Mouse (Mus musculus) forebrain, embryonic 15.5 days (tissue): ENCODE measurements around the gene Nmt2. TPM values are rescaled to one million over a fixed set of nuclear protein-coding genes. Genes with fewer than 3 reads are reported as not detected.

Source experiments
- ATAC-seq: fragments of 200-750 bp; cut with Nextera tagmentation; replicated peaks from 2 replicates; pipeline ENCODE4 v1.8.0; 2017; ENCODE audit warnings: mild to moderate bottlenecking, moderate TSS enrichment, moderate library complexity
- H3K27ac ChIP-seq: fragments of 300-500 bp; sonication (generic); replicated peaks from 2 replicates; pipeline ENCODE4 v1.5.1; 2015; ENCODE audit warnings: mild to moderate bottlenecking, inconsistent platforms
- H3K27me3 ChIP-seq: fragments of 300-500 bp; sonication (generic); 2 replicates; pipeline ENCODE4 v1.6.1; 2015; ENCODE audit warnings: inconsistent platforms
- H3K36me3 ChIP-seq: fragments of 300-500 bp; sonication (generic); 2 replicates; pipeline ENCODE4 v1.6.1; 2015; ENCODE audit warnings: mild to moderate bottlenecking, inconsistent platforms
- H3K4me1 ChIP-seq: fragments of 300-500 bp; sonication (generic); 2 replicates; pipeline ENCODE4 v1.6.1; 2015; ENCODE audit warnings: inconsistent platforms
- H3K4me2 ChIP-seq: fragments of 300-500 bp; sonication (generic); replicated peaks from 2 replicates; pipeline ENCODE4 v1.6.1; 2015; ENCODE audit warnings: mild to moderate bottlenecking, inconsistent platforms
- H3K4me3 ChIP-seq: fragments of 300-500 bp; sonication (generic); 2 replicates; pipeline ENCODE4 v1.5.1; 2015; ENCODE audit warnings: mild to moderate bottlenecking, inconsistent platforms
- H3K9ac ChIP-seq: fragments of 300-500 bp; sonication (generic); replicated peaks from 2 replicates; pipeline ENCODE4 v1.6.1; 2015; ENCODE audit warnings: mild to moderate bottlenecking, inconsistent platforms
- H3K9me3 ChIP-seq: fragments of 300-500 bp; sonication (generic); 2 replicates; pipeline ENCODE4 v1.6.1; 2016; ENCODE audit warnings: inconsistent platforms
- WGBS: fragments of 180-500 bp; shearing (Covaris S2); methylation state at CpG from one replicate; pipeline ENCODE4 v1.1.7; 2015; ENCODE audit warnings: mixed read lengths; 5-methylcytosine and 5-hydroxymethylcytosine counted together
- polyA plus RNA-seq: library from polyadenylated mRNA; unstranded; fragments of >200 nt; fragmentation: Nextera tagmentation; extraction: Ambion mirVana; gene quantifications from 2 replicates; pipeline ENCODE4 v1.2.1, GENCODE M21; 2015

Gene Nmt2
- polyA plus RNA-seq, result 99.7 and 108 TPM in 2 replicates

GRCm38 (mm10) chr2:3283602-3284472 is at the start of gene Nmt2:
Gene Nmt2 (plus strand): TSS chr2:3284212.
- peak within 1 kb of the TSS; percentile 80 for H3K4me2 ChIP-seq
- H3K36me3 ChIP-seq, result no peaks in the 10 kb centered on the region
- H3K27ac ChIP-seq, result peak within 1 kb of the TSS; percentile 97
- under 1% methylated on average over 87 of the region's 88 CpGs for WGBS
- peak within 1 kb of the TSS; percentile 79 for H3K9ac ChIP-seq
- no peaks in the 10 kb centered on the region for H3K9me3 ChIP-seq
- H3K27me3 ChIP-seq, result no peaks in the 10 kb centered on the region
- H3K4me3 ChIP-seq, result peak within 1 kb of the TSS; percentile 78
- H3K4me1 ChIP-seq, result peaks cover 26% of the 10 kb centered on the region
- peak; percentile 97 for ATAC-seq

DNA sequence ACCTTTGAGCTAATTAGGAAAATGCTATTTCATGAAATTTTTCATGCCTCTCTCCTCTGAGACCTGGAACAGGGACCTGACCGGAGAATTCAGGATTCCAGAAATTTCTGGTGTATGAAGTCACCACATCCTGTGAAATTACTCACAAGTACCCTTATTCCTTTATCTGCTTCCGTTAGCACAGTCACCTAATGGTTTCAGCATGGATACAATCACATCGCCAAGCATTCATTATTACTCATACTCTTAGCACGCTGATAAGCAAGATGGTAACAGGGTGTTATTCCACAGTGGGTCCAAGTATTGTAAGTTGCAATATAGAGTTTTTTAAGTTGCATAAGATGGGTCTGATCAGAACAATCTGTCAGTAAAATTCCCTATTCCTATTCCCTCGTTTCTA is 44.8 kb upstream of the Nmt2 start:
- H3K4me2 ChIP-seq, result no peak overlapping the region
- no peak overlapping the region for H3K9ac ChIP-seq
- WGBS, result 81% methylated on average over 5 of the region's 5 CpGs
- H3K4me1 ChIP-seq, result no peaks in the 10 kb centered on the region
- no peaks in the 10 kb centered on the region for H3K9me3 ChIP-seq
- no peak overlapping the region for H3K27ac ChIP-seq
- ATAC-seq, result no peak
- H3K27me3 ChIP-seq, result no peaks in the 10 kb centered on the region
- no peaks in the 10 kb centered on the region for H3K36me3 ChIP-seq
- H3K4me3 ChIP-seq, result no peak overlapping the region

- no peak overlapping the region for H3K4me2 ChIP-seq
- H3K9ac ChIP-seq, result no peak overlapping the region
- ATAC-seq, result no peak
- H3K9me3 ChIP-seq, result no peaks in the 10 kb centered on the region
- H3K27me3 ChIP-seq, result no peaks in the 10 kb centered on the region
- H3K36me3 ChIP-seq, result no peaks in the 10 kb centered on the region
- WGBS, result 60% methylated on average over 3 of the region's 3 CpGs
- no peak overlapping the region for H3K4me3 ChIP-seq
- H3K4me1 ChIP-seq, result no peaks in the 10 kb centered on the region
- no peak overlapping the region for H3K27ac ChIP-seq
Observed at GRCm38 (mm10) chr2:3244251-3244650, 39.8 kb upstream of the Nmt2 start.

GRCm38 (mm10) chr2:3251309-3251708 is 32.7 kb upstream of the Nmt2 start:
- no peaks in the 10 kb centered on the region for H3K27me3 ChIP-seq
- no peak overlapping the region for H3K9ac ChIP-seq
- no peak overlapping the region for H3K4me3 ChIP-seq
- no peaks in the 10 kb centered on the region for H3K4me1 ChIP-seq
- WGBS, result 82% methylated on average over 2 of the region's 2 CpGs
- no peaks in the 10 kb centered on the region for H3K9me3 ChIP-seq
- ATAC-seq, result no peak
- H3K27ac ChIP-seq, result no peak overlapping the region
- H3K36me3 ChIP-seq, result no peaks in the 10 kb centered on the region
- no peak overlapping the region for H3K4me2 ChIP-seq

DNA sequence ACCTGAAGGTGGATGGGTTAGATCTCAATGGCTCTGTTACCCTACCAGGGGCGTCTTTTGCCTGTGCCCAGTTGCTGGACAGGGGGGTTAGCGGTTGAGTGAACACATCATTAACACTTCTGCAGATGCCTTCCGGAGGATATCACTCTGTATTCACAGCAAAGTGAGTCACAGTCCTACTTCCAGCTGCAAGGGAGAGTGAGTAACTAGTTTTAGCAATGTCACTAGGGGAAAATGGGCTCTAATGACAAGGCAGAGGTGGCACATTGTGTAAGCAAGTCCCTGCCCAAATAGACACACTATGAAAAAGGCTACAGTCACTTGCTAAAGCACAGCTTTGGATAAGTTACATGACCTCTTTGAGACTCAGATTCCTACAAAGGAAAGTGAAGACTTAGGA is 17.5 kb upstream of the Nmt2 start:
- no peaks in the 10 kb centered on the region for H3K36me3 ChIP-seq
- no peak for ATAC-seq

GRCm38 (mm10) chr2:3267879-3268278 is 16.1 kb upstream of the Nmt2 start:
- 12% methylated on average over 3 of the region's 3 CpGs for WGBS
- Histone ChIP-seq H3K4me2 (no peak overlapping the region), H3K27ac (0 out of 2 replicates have a peak overlapping the region, but pooled peaks have one; percentile 14), H3K9me3 (no peaks in the 10 kb centered on the region), H3K27me3 (no peaks in the 10 kb centered on the region), H3K36me3 (no peaks in the 10 kb centered on the region), H3K4me3 (no peak overlapping the region), H3K9ac (no peak overlapping the region), H3K4me1 (no peaks in the 10 kb centered on the region)
- ATAC-seq, result no peak

More for the DNA sequence above, 17.5 kb upstream of the Nmt2 start:
- Histone ChIP-seq H3K27me3 (no peaks in the 10 kb centered on the region), H3K4me3 (no peak overlapping the region), H3K9ac (no peak overlapping the region), H3K4me2 (no peak overlapping the region), H3K27ac (no peak overlapping the region), H3K4me1 (no peaks in the 10 kb centered on the region), H3K9me3 (no peaks in the 10 kb centered on the region)
- 81% methylated on average over 3 of the region's 3 CpGs for WGBS

DNA sequence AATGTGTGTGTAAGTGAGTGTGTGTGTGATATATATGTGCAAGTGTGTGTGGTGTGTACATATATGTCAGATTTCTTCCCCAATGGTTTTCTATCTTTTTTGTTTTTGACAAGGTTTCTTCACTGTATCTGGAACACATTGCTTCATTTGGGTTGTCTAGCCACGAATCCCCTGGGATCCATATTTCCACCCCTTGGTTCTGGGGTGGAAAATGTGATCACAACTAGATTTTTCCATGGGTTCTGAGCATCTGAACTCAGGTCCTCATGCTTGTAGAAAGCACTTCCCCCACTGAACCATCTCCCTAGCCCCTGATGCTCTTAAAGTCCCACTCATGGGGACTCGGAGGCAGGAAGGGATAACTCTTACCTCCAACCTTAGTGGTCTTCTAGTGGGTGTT is 10.7 kb upstream of the Nmt2 start:
- Histone ChIP-seq H3K27ac (no peak overlapping the region), H3K9me3 (no peaks in the 10 kb centered on the region), H3K27me3 (no peaks in the 10 kb centered on the region), H3K4me3 (no peak overlapping the region), H3K36me3 (no peaks in the 10 kb centered on the region), H3K9ac (no peak overlapping the region), H3K4me1 (no peaks in the 10 kb centered on the region), H3K4me2 (no peak overlapping the region)
- WGBS, result 94% methylated on average over 2 of the region's 2 CpGs
- no peak for ATAC-seq

DNA sequence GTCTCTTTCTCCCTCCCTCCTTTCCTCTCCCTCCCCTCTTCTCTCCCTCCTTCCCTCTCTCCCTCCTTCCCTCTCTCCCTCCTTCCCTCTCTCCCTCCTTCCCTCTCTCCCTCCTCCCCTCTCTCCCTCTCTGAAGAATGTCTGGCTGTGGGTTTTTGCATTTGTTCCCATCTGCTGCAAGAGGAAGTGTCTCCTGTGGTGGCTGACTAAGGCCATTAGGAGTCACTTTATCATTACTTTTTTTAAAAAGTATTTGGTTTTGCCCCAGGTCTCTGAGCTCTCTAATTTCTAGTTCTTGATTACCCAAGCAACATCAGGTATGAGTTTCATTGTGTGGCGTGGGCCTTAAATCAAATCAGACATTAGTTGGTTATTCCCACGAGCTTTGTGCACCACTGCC is 7.9 kb upstream of the Nmt2 start:
- Histone ChIP-seq H3K4me2 (no peak overlapping the region), H3K9ac (no peak overlapping the region), H3K27me3 (no peaks in the 10 kb centered on the region), H3K36me3 (no peaks in the 10 kb centered on the region), H3K4me1 (no peaks in the 10 kb centered on the region), H3K4me3 (no peak overlapping the region), H3K27ac (no peak overlapping the region), H3K9me3 (no peaks in the 10 kb centered on the region)
- 84% methylated on average over 2 of the region's 2 CpGs for WGBS
- ATAC-seq, result no peak

DNA sequence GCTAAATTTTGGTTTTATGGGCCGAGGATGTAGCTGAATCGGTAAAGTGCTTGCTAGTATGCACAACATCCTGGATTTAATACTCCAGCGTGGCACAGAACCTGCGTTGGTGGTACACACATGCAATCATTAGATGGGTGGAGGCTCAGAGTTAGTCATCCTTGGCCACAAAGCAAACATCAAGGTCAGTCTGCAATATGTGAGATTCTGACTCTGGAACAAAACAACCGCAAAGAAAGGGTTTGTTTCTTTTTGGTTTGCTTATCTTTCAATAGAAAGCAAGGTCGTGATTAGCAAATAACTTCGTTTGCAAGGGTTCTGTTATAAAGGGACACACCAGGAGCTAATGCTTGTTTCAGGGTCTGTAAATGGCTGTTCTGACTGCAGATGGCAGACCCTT is 6.5 kb upstream of the Nmt2 start:
- no peaks in the 10 kb centered on the region for H3K36me3 ChIP-seq
- no peak for ATAC-seq
- no peaks in the 10 kb centered on the region for H3K9me3 ChIP-seq
- H3K4me2 ChIP-seq, result no peak overlapping the region
- H3K4me1 ChIP-seq, result no peaks in the 10 kb centered on the region
- H3K27ac ChIP-seq, result no peak overlapping the region
- no peak overlapping the region for H3K9ac ChIP-seq
- H3K27me3 ChIP-seq, result no peaks in the 10 kb centered on the region
- no peak overlapping the region for H3K4me3 ChIP-seq
- WGBS, result 84% methylated on average over 7 of the region's 7 CpGs

DNA sequence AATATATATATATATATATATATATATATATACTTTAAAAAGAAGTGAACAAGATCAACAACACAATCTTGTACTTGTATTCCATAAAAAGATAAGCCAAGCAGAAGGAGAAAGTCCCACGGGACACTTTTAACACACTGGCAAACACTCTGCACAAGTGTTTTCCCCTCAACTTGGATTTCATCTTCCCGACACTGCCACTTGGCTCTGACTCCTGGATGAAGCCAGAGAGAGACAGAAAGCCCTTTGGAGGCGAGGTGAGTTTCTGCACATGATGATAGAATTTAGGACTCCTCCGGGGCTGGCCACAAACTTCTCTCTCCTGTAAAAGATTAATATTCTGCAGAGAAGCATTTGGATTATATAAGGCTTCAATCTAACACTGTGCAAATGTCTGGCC is 2.7 kb upstream of the Nmt2 start:
- WGBS, result 86% methylated on average over 4 of the region's 4 CpGs
- H3K9ac ChIP-seq, result no peak overlapping the region
- no peak for ATAC-seq

GRCm38 (mm10) chr2:3282866-3283601 is 978 bp upstream of the Nmt2 start:
- H3K27ac ChIP-seq, result peak overlapping the region; percentile 97
- peak; percentile 2 for ATAC-seq

More for the DNA sequence above, 2.7 kb upstream of the Nmt2 start:
- Histone ChIP-seq H3K4me3 (no peak overlapping the region), H3K27me3 (no peaks in the 10 kb centered on the region), H3K27ac (no peak overlapping the region), H3K36me3 (no peaks in the 10 kb centered on the region), H3K9me3 (no peaks in the 10 kb centered on the region), H3K4me2 (no peak overlapping the region), H3K4me1 (peaks cover 19% of the 10 kb centered on the region)

GRCm38 (mm10) chr2:3284473-3285180 is 615 bp downstream of the Nmt2 start:
- peak overlapping the region; percentile 79 for H3K9ac ChIP-seq
- no peaks in the 10 kb centered on the region for H3K9me3 ChIP-seq
- H3K27me3 ChIP-seq, result no peaks in the 10 kb centered on the region
- peak overlapping the region; percentile 80 for H3K4me2 ChIP-seq
- H3K4me1 ChIP-seq, result peaks cover 27% of the 10 kb centered on the region
- WGBS, result under 1% methylated on average over 55 of the region's 60 CpGs
- ATAC-seq, result peak; percentile 6
- H3K4me3 ChIP-seq, result peak overlapping the region; percentile 78
- peak overlapping the region; percentile 97 for H3K27ac ChIP-seq
- H3K36me3 ChIP-seq, result no peaks in the 10 kb centered on the region

More at GRCm38 (mm10) chr2:3282866-3283601, 978 bp upstream of the Nmt2 start:
- Histone ChIP-seq H3K36me3 (no peaks in the 10 kb centered on the region), H3K9me3 (no peaks in the 10 kb centered on the region), H3K9ac (peak overlapping the region; percentile 70), H3K4me3 (peak overlapping the region; percentile 78), H3K27me3 (no peaks in the 10 kb centered on the region), H3K4me2 (peak overlapping the region; percentile 57), H3K4me1 (peaks cover 19% of the 10 kb centered on the region)
- WGBS, result 11% methylated on average over 12 of the region's 12 CpGs
